Mouse (Mus musculus) lung, adult 18-20 months (tissue): ENCODE data around the gene Msl1.

Experiments
- DNase-seq, 2 experiments: peaks; one replicate each; pipeline ENCODE4 v3.0.0; 2022; ENCODE audit warnings: mixed read lengths in 2 of 2

Gene Msl1

DNA sequence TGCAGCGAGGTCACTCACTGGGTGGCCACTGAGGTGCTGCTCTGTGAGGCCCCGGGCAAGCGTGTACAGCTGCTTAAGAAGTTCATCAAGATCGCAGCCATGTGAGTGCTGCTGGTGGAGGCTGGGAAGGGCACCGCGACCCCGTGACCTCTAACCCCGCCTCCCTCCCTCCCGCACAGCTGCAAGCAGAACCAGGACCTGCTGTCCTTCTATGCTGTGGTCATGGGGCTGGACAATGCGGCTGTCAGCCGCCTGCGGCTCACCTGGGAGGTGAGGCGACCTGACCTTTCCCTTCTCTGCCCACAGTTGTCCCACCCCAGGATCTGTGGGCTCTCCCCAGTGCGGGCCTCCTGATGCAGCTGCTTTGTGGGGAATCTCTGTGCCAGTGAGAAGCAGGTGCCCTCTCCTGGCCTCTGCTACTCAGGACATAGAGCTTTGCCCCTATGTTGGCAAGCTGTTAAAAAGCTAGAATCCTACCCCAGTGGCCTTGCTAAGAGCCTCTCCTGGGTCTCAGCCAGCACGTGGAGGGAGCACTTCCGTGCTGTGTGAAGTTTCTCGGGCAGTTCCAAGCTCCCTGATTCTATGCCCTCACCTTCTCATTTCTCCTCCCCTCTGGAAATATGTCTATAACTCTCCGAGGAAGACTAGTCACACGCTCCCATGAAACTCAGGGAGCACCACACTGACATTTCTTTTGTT lies 54.0 kb downstream of the Msl1 start:
- no peak for DNase-seq

DNA sequence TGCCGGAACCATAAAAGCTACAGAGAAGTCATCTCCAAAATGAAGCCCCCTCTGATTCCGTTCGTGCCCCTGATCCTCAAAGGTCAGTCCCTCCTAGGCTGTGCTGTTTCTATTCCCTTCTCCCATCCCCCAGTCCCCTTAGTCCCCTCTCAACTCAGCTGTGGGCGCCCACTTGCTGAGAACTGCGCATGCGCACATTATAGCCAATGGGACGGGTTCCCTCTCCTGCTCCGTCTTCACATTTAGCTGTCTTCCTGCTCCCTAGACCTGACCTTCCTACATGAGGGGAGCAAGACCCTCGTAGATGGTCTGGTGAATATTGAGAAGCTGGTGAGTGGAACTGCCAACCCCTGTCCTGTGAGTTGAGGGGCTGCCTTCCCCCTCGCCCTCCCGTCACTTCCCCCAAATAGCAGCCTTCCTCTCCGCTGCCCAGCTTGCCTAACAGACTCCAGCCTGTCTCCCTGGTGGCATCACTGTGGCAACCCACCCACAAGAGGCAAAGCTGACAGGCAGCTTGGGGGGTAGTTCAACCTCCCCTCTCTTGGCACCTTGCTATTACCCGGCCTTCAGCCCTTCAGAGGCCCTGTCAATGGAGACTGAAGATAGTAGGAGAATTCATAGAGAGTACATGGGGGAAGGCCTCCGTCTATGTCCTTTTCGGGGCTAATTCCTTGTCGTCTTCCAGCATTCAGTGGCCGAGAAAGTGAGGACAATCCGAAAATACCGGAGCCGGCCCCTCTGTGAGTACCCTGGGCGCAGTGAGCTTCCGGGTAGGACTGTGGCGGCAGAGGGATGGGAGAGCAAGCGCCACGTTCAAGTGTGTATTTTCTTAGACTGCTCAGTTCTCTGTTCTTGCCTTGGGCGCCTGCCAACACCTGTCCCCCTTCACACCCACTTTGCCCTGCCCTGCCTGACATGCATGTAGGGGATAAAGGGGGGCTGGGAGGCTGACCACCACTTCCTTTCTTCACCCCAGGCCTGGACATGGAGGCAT lies 55.1 kb downstream of the Msl1 start:
- no peak for DNase-seq

DNA sequence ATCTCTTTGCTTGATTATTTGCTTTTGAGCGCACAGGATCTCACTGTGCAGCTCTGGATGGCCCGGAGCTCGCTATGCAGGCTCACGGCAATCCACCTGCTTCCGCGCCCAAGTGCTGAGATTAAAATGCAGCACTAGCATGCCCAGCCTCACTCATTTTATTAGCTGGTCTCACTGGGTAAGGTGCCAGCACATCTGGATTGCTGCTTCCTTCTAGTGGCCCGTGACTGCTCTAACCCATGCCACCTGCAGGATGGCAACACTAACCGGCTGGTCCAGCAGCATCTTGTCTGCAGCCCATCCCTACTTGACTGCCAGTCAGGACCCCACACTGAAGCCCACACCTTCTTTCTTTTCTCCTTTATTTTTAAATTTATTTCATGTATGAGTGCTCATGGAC lies 58.8 kb downstream of the Msl1 start:
- DNase-seq, result no peak

DNA sequence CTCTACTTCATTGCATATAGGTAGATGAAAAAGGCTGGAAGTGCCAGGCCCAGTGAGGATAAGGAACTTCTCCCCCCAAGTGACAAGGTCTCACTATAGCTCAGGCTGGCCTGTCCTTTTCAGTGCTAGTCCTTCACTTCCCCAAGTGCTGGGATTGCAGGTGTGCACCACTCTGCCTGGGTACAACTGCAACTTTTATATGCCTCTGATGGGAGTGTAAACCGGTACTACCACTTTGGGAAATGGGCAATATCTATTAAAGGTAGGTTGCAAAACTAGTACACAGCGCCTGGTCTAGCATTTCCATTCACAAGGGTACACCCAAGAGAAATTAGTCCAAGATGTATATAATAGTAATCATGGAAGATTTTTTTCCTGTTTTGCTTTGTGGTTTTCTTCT lies 59.3 kb downstream of the Msl1 start:
- DNase-seq, result peak; percentile 34 to 56
